Mouse (Mus musculus) heart, embryonic 12.5 days (tissue): ENCODE results near the gene Dynlt1c. TPM values are rescaled to one million over a fixed set of nuclear protein-coding genes. Genes with fewer than 3 reads are reported as not detected.
"Not testable (repeated sequence)": the region's sequence is repeated elsewhere in the genome, so short reads cannot be mapped to it uniquely, and the experiment has no call there.

ENCODE experiments used
- ATAC-seq: fragments of 200-750 bp; cut with Nextera tagmentation; 2 replicates; pipeline ENCODE4 v1.8.0; 2017; ENCODE audit warnings: moderate TSS enrichment, moderate library complexity; ENCODE audit not compliant: insufficient number of reproducible peaks, low FRiP score
- H3K27ac ChIP-seq: fragments of 300-500 bp; sonication (generic); 2 replicates; pipeline ENCODE4 v1.5.1; 2016; ENCODE audit warnings: mild to moderate bottlenecking, moderate library complexity; ENCODE audit not compliant: poor library complexity, severe bottlenecking
- H3K27me3 ChIP-seq: fragments of 300-500 bp; sonication (generic); replicated peaks from 2 replicates; pipeline ENCODE4 v1.6.1; 2016; ENCODE audit warnings: mild to moderate bottlenecking, moderate library complexity
- H3K36me3 ChIP-seq: fragments of 300-500 bp; sonication (generic); 2 replicates; pipeline ENCODE4 v1.6.1; 2016; ENCODE audit warnings: mild to moderate bottlenecking, moderate library complexity
- H3K4me1 ChIP-seq: fragments of 300-500 bp; sonication (generic); replicated peaks from 2 replicates; pipeline ENCODE4 v1.6.1; 2016; ENCODE audit warnings: mild to moderate bottlenecking
- H3K4me2 ChIP-seq: fragments of 300-500 bp; sonication (generic); 2 replicates; pipeline ENCODE4 v1.6.1; 2016; ENCODE audit warnings: mild to moderate bottlenecking, moderate library complexity
- H3K4me3 ChIP-seq: fragments of 300-500 bp; sonication (generic); 2 replicates; pipeline ENCODE4 v1.5.1; 2016; ENCODE audit warnings: mild to moderate bottlenecking
- H3K9ac ChIP-seq: fragments of 300-500 bp; sonication (generic); 2 replicates; pipeline ENCODE4 v1.6.1; 2016; ENCODE audit warnings: mild to moderate bottlenecking, moderate library complexity
- H3K9me3 ChIP-seq: fragments of 300-500 bp; sonication (generic); replicated peaks from 2 replicates; pipeline ENCODE4 v1.6.1; 2016; ENCODE audit warnings: mild to moderate bottlenecking, moderate library complexity
- WGBS: fragments of 180-500 bp; shearing (Covaris S2); methylation state at CpG from one replicate; pipeline ENCODE4 v1.1.7; 2016; 5-methylcytosine and 5-hydroxymethylcytosine counted together
- polyA plus RNA-seq: library from polyadenylated mRNA; unstranded; fragments of >200 nt; fragmentation: Nextera tagmentation; extraction: Ambion mirVana; gene quantifications from 2 replicates; pipeline ENCODE4 v1.2.1, GENCODE M21; 2016

The Dynlt1c gene
- polyA plus RNA-seq, 1 experiment from 2014 or later = 18.5 TPM

DNA sequence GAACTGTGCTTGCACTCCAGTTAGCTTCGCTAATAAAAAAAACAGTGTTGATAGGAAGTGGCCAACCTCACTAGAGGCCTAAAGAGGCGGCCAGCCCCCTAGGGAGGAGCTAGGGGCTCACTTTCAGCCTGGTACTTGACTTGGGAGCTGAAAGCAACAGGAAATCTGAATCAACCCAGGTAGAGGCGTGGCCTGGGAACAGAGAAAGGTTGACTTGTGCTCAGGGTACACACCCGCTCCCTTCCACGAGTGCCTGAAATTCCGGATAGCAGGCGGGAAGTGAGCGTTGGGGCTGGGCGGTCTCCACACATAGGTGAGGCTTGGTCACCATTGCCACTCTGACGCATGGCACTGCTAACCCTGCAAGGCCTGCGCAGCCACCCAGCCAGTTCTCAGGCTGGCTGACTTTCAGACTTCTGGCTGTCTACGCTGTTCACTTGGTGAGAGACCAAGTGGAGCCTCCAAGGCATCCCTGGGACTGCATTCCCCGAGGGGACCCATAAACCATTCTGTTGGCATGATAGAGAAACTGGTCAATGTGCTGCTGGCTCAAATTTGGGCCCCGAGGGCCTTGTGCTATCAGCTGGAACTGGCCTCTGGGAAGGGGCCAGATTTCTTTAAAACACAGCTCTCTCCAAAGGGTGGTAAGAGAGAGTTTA lies 39.4 kb downstream of the Dynlt1c start:
- not testable (repeated sequence) for H3K4me1 ChIP-seq, H3K27me3 ChIP-seq, H3K9me3 ChIP-seq, H3K36me3 ChIP-seq, H3K9ac ChIP-seq, H3K27ac ChIP-seq, H3K4me2 ChIP-seq, H3K4me3 ChIP-seq
- ATAC-seq = peak; percentile 60
- 78% methylated on average over 14 of the region's 14 CpGs for WGBS

DNA sequence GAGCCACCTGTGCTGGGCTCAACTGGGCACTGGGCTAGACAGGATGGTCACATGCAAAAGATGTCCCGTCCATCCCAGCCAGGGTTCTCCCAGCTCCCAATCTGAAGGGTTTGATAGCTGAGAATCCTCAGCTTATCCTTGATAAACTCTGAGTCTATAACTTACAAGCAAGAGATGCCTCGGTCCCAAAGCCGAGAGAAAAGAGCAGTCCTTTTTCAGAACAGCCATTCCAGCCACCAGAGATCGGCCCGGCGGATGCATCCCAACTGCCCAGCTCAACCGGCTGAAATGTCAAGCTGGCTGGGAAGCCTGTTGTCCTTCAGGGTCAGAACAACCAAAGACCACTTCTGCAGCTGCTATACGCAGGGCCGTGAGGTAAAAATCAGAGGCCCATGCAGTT lies 42.7 kb downstream of the Dynlt1c start:
- not testable (repeated sequence) for H3K9me3 ChIP-seq, H3K4me1 ChIP-seq, H3K4me2 ChIP-seq, H3K27me3 ChIP-seq, H3K9ac ChIP-seq, H3K4me3 ChIP-seq, ATAC-seq, H3K27ac ChIP-seq, H3K36me3 ChIP-seq
- WGBS = 90% methylated on average over 9 of the region's 9 CpGs

DNA sequence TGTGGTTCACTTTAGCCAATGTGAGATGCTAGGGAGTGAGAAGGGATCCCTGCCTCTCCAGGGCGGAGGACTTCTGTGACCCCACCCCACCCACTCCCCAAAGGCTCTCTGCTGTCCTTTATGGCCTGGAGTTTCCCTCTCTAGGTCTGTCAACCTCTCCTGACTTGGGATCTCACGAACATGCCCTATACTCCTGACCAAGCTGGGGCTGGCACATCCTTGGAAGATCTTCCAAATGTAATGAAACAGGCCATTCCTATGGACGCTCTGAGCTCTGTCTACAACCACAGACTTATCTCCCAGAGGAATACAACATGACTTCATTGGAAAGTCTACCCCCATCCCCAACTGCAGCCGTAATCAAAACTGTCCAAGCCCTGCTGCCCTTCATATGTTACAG lies 43.2 kb downstream of the Dynlt1c start:
- H3K27me3 ChIP-seq, ATAC-seq, H3K27ac ChIP-seq: not testable (repeated sequence)

DNA sequence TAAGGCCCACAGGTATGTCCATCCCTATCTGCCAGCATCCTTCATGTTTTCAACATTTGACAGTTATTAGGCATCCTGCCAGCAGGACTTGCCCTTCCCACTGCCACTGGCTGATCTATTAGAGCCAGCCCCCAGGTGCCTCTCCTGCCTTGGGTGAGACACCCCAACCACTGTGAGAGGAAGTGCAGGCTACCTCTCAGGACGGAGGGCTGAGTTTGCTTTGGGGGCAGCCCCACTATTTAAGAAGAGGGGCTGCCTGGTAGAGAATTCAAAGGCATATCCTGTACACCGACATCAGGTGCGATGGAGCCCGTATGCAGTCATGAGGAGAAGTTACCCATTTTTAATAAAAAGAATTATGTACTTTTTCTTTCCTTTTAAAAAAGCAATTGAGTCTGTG lies 44.2 kb downstream of the Dynlt1c start:
- 87% methylated on average over 4 of the region's 4 CpGs for WGBS
- H3K9me3 ChIP-seq, H3K9ac ChIP-seq, H3K27ac ChIP-seq, H3K36me3 ChIP-seq, H3K4me1 ChIP-seq, H3K4me3 ChIP-seq, ATAC-seq, H3K27me3 ChIP-seq, H3K4me2 ChIP-seq: not testable (repeated sequence)

More for the DNA sequence above, 43.2 kb downstream of the Dynlt1c start:
- H3K9ac ChIP-seq, H3K4me2 ChIP-seq, H3K4me1 ChIP-seq, H3K36me3 ChIP-seq, H3K9me3 ChIP-seq, H3K4me3 ChIP-seq: not testable (repeated sequence)
- WGBS = 71% methylated on average over 4 of the region's 4 CpGs

DNA sequence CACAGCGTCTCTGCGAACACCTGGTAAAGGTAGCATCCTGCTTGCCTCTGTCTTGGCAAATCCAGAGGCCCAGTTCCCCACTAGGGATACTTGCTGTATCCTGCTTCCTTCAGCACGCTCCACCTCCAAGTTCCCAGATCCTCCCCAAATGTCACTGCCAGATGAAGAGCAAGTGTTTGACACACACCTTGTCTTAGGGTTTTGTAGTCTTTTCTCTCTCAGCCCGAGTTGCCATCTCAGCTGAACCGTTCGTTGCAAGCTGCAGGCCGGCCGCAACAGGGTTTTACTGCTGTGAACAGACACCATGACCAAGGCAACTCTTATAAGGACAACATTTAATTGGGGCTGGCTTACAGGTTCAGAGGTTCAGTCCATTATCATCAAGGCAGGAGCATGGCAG lies 45.4 kb downstream of the Dynlt1c start:
- not testable (repeated sequence) for H3K36me3 ChIP-seq, H3K27me3 ChIP-seq, H3K27ac ChIP-seq, H3K4me1 ChIP-seq, H3K9me3 ChIP-seq, H3K9ac ChIP-seq, H3K4me2 ChIP-seq, ATAC-seq, H3K4me3 ChIP-seq
- WGBS = 91% methylated on average over 8 of the region's 8 CpGs

DNA sequence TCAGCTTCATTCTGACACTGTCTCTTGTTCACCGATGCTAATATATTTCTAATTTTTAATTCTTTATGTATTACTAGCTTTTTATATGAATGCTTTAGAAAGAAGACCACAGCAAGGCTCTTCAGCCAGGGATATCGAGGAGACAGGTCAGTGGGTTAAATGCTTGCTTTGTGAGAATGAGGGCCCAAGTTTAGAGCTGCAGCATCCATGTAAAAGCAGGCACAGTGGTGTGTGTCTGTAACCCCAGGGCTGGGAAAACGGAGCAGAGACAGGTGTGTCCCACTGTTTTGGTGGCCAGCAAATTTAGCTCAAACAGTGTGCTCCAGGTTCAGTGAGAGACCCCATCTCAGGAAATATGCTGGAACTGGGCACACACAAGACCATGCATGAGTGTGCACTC lies 46.0 kb downstream of the Dynlt1c start:
- H3K27ac ChIP-seq, H3K36me3 ChIP-seq, H3K9ac ChIP-seq, H3K4me1 ChIP-seq, H3K4me3 ChIP-seq, H3K4me2 ChIP-seq, H3K9me3 ChIP-seq, H3K27me3 ChIP-seq, ATAC-seq: not testable (repeated sequence)
- 96% methylated on average over 3 of the region's 3 CpGs for WGBS

DNA sequence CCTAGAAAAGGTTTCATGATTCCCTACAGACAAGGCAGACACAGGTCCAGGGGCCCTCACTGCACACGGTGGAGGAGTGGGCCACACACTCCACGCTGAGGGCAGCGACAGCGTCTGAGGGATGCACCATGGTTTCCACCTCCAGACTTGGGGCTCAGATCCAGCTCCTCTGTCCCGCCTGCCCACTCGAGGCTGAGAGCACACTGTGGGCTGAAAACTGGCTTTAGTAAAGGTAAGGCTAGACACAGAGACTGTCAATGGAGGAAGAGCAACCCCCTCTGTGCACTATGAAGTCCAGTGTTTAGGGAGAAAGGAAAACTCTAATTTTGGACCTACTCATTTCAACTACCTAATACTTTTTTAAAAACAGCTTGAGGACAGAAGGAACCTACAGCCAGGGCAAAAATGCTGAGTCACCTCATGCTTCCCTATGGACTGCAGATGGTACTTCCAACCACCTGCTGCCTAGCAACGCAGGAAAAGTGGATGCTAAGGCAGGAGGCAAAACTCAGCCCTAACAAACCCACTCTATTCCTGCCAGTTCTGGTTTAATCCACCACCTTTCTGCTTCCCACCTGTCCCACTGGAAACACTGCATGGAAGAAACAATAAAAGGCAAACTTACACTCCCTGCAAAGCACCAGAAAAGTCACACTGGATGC lies 49.6 kb downstream of the Dynlt1c start:
- not testable (repeated sequence) for H3K4me3 ChIP-seq, H3K27ac ChIP-seq, H3K4me1 ChIP-seq, H3K9ac ChIP-seq, H3K9me3 ChIP-seq, H3K27me3 ChIP-seq, H3K4me2 ChIP-seq, H3K36me3 ChIP-seq, ATAC-seq
- 92% methylated on average over 6 of the region's 7 CpGs for WGBS

DNA sequence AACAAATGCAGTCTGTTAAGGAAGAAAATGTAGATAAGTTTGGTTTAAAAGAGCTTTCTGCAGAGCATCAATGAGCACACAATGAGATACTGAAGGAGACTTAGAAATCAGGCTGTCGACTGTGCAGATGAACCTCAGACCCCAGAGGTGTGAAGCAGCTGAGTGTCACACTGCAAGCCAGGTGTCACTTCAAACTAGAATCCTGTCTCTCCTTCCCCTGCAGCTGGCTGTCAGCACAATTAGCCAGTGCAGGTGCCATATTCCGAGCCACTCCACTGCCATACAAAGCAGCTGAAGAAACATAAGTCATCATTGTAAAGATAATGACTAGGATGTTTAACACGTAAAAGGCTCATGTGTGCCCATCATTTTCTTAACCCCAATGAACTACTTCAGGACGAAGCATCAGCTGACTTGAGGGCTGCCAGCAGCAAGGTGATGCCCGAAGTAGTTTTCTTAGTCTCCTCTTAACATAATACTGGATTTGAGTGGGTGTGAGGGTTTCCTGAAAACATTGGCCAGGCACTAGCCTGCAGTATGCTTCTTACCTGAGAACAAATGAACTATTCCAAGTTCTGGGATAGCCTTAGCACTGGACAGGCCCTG lies 52.0 kb downstream of the Dynlt1c start:
- not testable (repeated sequence) for H3K36me3 ChIP-seq, H3K4me3 ChIP-seq, H3K9me3 ChIP-seq, H3K9ac ChIP-seq, H3K27me3 ChIP-seq, ATAC-seq, H3K4me2 ChIP-seq, H3K4me1 ChIP-seq, H3K27ac ChIP-seq
- 76% methylated on average over 4 of the region's 5 CpGs for WGBS

DNA sequence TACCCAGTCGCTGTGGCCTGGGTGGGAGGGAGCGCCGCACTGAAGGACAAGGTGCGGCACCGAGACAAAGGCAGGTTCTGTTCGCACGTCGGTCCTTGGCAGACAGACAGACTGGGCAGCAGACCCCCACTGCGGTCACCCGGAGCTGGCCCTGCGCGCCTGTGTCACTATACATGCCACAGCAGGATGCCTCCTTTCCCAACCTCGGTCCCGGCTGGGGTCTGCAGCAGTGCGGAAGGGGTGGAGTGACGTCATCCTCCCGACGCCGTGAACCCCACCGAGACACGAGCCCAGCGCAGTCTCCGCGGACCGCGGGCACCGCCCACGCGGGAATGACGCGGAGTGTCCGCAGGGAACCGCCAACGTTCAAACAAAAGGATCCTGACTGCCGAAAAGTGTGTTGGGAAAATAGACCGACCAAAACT lies 53.6 kb downstream of the Dynlt1c start:
- under 1% methylated on average over 36 of the region's 36 CpGs for whole genome bisulfite sequencing
- Histone ChIP-seq H3K27ac (peak overlapping the region; percentile 73; the same call in 1 of the 2 replicates), H3K9ac (peak overlapping the region; percentile 85), H3K4me2 (peak overlapping the region; percentile 66), H3K4me3 (peak overlapping the region; percentile 62)
- not testable (repeated sequence) for H3K9me3 ChIP-seq, H3K36me3 ChIP-seq, H3K27me3 ChIP-seq, H3K4me1 ChIP-seq
- peak; percentile 86 for ATAC-seq

DNA sequence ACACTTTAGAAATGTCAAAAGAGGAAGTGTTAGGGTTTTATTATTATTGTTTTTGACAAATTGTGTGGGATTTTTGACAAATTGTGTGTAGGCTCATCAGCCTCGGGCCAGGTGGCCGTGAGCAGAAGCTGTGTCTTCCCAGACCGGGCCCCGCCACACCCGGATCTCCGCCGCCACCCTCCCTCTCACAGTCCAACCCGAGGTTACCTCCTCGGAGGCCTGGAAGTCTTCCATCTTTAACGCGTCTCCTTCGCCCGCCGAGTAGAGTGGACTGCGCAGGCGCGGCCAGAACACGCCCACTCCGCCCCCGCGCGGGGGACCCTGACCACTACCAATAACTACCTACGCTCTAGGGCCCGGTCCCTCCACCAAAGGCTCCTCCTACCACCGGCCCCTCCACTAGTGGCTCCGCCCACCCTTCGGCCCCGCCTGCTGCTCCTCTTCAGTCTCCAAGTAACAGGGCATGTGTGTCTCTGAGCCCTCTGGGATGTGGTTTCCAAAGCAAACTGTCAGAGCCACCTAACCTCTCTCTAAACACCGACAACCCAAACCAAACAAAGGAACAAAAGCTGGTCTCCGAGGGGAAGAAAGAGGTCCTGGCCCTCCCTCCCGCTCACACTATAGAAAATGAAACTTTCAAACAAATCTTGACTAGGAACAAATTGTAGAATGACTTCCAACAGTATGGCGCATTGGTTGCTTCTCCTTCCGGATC lies 54.3 kb downstream of the Dynlt1c start, which contains the start of gene Dynlt1f:
Gene Dynlt1f (minus strand): TSS at position 334 of the 715 bp plus-strand sequence.
- H3K27me3 ChIP-seq, H3K4me1 ChIP-seq, H3K36me3 ChIP-seq, H3K9me3 ChIP-seq: not testable (repeated sequence)
- peak within 1 kb of the TSS; percentile 66 for H3K4me2 ChIP-seq
- H3K4me3 ChIP-seq = peak within 1 kb of the TSS; percentile 62
- peak; percentile 97 for ATAC-seq
- peak within 1 kb of the TSS; percentile 85 for H3K9ac ChIP-seq
- WGBS = 4% methylated on average over 22 of the region's 33 CpGs
- H3K27ac ChIP-seq = peak within 1 kb of the TSS; percentile 73; the same call in 1 of the 2 replicates

DNA sequence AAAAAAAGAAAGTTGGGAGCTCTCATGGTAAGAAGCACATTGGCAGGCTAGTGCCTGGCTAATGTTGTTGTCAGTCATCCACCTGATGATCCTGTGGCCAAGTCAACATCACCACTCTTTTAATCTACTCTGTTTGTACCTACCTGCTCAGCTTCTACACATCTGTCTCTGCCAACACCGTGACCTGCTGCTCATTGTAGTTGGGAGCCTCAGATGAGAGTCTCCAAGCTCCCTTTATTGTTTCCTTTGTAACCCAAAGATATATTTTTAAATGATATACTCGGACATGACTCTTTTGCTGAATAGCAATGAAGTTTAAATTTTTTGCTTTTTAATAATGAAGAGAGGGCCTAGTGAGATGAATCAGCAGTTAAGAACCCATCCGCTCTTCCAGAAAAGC lies 55.0 kb downstream of the Dynlt1c start:
- not testable (repeated sequence) for H3K4me1 ChIP-seq, ATAC-seq, H3K27me3 ChIP-seq, H3K4me2 ChIP-seq, H3K9ac ChIP-seq, H3K36me3 ChIP-seq, H3K27ac ChIP-seq, H3K9me3 ChIP-seq, H3K4me3 ChIP-seq
- WGBS = 97% methylated on average over 1 of the region's 3 CpGs
